Mouse (Mus musculus) liver, adult 2 months (tissue): ENCODE results near the gene 1700017B05Rik.

ENCODE experiments used
- CTCF ChIP-seq: fragments of 200-500 bp; IDR thresholded peaks from 2 replicates; pipeline ENCODE4 v1.5.1; 2011; ENCODE audit warnings: low read depth, low read length, control low read depth
- POLR2A ChIP-seq: fragments of 200-500 bp; IDR thresholded peaks from 2 replicates; pipeline ENCODE4 v1.6.1; 2011; ENCODE audit warnings: low read length, control low read depth; ENCODE audit not compliant: insufficient read depth; ENCODE audit errors: extremely low read depth

DNA sequence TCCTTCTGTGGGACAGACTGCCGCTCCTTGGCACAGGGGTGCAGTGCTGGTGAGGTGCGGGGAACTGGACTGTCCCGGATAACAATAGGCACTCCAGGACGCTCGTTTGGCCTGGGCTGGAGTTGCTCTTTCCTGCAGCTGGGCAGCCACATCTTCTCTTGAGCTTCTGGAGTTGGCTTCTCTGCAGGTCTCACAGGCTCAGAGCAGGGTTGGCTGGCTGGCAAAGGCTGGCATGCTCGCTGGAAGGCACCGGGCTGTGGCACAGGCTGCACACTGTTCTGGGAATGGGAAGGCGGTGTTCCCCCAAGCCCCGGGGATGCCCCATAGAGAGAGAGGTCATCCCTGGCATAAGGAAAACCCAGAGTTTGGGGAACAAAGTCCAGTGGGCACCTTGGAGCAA lies 4.8 kb downstream of the 1700017B05Rik start:
- TF ChIP-seq CTCF (no peak), POLR2A (no peak)
